Mouse (Mus musculus): ENCODE measurements around the gene Pan3.
"Not testable (repeated sequence)": the region's sequence is repeated elsewhere in the genome, so short reads cannot be mapped to it uniquely, and the experiment has no call there.

Gene Pan3

DNA sequence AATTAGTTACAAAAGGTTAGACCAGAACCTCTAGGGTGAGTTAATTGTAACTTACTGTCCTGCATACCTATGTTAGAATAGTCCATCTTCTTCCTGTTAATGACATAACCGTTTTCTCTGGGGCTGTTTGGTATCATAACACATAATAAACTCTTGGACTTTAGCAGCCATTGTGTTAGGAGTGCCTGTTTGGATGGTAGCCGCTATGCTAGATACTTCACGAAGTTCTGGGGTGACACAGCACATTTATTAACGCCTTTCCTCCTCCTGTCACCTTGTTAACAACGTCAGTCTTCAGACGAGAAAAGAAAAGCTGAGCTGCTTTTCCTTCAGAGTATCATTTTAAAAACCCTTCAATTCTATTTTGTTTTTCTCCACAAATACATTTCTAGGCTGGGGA, 59.3 kb downstream of the Pan3 start:
- no peak for DNase-seq

DNA sequence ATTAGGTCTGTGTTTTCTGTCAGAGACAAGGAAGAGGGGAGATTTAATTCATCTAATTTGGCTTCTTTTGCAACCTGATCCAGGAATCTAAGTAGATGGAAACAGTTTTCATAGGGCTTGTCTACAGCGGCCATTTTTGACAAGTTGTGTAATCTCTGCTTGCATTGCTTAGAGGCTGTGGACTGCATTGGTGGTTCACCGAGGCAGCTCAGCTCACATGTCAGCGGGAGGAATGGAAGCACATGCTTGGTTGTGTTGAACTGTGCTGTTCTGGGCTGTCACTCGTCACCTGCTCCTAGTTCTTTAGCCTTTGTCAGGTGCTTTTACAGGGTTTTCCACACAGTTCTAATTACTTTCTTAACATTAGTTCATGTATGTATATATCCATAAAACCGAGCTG, 60.9 kb downstream of the Pan3 start:
- no peak for DNase-seq

DNA sequence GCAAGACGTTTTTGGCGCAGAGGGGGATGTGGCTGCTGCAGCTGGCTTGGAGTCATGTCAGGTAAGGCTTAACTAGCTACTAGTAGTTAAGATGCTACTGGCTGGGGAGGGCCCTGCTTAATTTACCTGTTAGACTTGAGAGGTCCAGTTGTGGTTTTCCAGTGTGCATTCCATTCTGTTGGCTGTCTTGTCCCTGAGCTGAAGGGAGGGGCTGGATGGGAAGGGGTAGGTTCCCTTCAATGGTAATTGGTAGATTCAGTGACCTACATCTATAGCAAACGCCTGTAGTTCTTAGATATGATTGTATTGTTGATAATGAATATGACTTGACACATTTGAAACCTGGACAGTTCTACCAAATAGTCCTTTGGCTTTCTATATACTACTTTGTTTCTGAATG, 62.5 kb downstream of the Pan3 start:
- DNase-seq: no peak

DNA sequence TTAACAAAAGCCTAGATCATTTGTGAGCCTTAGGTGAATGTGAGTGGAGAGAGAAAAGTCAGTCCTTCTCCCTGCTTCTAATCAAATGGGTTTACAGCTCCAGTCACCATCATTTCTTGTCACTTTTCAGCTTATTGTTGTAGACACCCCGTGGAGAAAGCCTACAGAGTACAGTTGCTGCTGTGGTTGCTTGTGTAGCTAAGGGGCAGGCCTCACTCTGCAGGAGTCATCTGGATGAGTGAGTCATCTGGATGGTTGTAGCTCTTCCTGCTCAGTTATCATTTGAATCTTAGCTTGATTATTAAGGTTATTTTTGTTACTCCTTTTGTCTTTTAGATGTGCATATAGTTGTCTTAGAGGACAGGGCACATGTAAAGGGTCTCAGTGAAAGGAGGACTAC, 63.2 kb downstream of the Pan3 start:
- no peak for DNase-seq

DNA sequence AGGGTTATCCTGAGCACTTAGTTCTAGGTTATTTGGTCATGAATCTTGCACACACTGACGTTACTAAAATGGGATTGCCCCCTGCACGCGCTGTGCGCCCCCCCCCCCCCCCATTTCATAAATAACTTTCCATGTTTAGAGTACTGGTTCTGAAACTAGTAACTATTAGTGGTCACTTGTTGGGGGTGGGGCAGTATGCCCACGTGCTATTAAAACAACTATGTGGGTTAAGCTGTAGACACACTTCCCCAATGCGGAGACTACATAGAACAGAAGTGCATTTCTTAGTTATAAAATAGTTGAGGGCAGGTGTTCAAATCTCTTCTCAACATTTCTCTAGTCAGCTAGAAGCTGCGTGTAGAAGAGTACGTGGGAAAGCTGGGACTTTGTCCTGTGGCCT, 63.7 kb downstream of the Pan3 start:
- no peak for DNase-seq

DNA sequence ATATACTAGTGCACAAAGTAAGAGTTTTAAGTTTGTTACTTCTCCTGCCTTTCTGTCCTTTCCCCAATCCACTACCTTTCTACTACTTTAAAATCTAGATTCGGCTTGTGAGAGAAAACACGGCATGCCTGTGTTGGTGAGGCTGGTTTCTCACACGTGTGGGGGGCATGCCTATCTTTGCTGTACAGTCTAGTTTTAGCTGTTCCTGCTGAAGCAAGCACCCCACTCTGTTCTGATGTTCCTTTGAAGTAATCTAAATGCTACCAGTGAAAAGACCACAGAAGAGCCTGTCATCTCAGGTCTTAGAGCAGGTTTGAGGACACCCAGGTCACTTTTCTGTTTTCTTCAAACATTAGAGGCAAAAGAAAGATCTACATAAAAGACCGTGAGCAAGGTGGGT, 64.4 kb downstream of the Pan3 start:
- DNase-seq: no peak

DNA sequence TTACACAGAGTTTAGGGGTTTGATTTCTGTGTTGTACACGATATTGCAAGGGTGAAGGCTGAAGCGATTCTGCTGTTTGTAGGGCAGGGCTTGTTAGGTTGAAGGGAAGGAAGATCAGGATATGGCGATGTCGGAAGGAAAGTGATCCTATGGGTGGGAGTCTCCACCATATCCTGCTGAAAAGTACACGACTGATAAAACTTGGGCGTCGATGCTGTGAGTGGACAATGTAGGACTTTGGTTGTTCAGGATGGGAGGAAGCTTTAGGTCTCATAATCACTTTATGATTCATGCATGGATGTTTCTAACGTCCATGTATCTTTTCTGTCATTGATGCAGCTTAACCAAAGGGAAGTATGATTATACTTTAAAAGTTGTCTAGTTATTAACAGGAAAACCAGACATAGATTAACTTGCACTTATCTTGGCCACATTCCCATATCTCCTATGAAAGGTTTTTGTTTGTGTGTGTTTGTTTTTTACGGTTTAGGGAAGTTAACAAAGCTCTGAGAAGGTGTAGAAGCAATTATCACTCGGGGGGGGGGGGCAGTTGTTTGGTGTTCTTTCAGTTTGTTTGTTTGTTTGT, 64.9 kb downstream of the Pan3 start:
- DNase-seq: no peak

DNA sequence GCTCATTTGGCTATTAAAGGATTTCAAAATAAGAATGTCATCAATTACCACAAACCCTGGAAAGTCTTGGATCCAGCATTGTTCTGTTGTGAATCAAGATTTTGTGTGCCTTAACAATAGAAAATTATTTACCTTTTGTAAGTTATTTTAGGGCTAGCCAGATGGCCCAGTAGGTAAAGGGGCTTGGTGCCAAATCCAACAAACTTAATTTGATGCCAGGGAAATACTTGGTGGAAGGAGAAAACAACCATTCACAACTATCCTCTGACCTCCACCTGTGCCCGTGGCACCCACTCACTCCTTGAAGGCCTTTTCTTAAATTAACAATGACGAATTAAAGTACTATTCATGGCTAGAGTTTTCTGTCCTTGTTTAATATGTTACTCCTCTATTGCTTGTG, 66.0 kb downstream of the Pan3 start:
- no peak for DNase-seq

DNA sequence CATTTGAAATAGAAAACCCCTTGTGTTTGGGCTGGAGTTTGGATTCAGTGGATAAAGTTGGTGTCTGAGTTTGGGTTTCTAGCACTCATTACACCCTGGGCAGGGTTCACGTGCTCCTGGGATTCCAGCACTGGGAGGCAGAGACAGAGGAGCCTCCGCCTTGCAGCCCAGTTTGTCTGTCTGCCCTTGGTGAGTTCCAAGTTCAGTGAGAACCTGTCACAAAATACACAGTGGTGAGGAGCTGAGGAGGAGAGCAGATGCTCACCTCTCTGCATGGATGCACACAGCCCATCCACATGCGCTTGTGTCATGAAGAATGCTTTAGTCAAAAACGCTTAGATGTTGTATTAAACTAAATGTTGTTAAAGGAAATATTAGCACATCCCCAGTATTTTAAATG, 67.0 kb downstream of the Pan3 start:
- DNase-seq: no peak

DNA sequence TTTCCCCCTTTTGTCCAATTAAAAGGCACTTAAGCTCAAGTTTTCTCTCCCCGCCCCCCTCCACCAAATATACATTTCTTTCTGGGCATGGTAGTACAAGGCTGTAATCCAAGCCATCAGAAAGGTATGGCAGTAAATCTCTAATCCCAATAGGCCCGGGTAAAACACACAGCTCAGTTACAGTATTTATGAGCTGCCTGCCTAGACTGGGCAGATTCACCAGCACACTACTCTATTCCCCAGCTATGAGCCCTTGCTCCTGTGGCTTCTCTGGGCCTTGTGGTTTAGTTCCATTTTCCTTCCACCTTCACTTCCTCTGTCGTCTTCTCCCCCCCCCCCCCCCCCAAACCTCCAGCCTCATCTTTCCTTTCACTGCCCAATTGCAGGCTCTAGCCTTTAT, 67.8 kb downstream of the Pan3 start:
- DNase-seq: no peak

DNA sequence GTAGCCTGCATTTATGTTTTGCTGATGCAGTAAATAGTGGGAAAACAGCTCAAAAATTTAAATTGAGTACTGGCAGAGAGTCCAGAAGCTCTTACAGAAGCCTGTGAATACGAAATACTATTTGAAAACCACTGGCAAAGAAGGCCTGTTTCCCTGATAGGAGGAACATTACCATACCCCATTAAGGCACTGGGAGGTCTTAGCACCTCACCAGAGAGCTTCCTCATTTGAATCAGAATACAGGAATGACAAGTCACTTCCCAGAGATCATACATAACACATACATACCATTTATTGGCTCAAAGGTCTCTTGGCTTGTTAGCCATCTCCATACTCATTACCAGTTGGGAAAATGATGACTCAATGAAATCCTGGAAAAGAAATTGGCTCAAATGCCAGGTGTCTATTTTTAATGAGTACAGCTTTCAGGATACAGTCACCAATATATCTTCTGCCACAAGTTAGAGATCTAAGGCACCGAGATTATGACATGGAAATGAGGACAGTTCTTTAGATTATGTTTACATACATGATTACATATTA, 71.6 kb downstream of the Pan3 start:
- no peak for DNase-seq

DNA sequence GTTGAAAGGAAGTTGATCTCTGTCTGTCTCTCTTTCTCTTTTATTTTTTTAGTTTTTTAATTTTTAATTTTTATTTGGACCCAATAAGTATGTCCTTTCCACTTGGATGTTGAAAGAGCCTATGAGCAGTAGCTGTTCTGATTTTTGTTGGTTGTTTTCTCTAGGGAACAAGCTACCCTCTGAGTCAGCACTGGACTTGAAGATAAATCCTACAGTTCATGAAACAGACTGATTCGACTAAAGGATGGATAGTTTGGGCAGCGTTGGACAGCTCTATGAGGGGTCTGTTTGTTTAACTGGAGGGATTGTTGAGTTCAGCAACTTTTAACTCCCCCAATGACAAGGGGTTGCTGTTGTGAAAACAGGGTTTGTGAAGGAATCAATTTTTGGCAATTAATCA, 73.0 kb downstream of the Pan3 start:
- no peak for DNase-seq

DNA sequence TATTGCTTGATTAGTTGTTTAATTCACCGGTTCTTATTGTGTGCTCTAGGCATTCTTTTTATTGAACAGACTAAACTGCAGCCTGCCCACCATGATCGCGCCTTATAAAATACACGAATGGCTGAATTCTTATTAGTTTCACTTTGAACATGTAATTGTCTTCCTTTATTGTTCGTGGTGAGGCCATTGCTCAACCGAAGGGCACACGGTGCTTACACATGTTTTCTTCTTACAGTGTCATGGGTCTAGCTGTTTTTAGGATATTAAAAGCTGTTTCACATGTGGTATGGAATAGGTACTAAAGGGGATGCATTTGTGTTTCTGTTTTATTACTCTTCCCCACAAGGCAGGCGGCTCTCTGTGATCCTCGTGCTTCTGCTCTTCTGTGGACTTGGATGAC, 81.4 kb downstream of the Pan3 start:
- no peak for DNase-seq

DNA sequence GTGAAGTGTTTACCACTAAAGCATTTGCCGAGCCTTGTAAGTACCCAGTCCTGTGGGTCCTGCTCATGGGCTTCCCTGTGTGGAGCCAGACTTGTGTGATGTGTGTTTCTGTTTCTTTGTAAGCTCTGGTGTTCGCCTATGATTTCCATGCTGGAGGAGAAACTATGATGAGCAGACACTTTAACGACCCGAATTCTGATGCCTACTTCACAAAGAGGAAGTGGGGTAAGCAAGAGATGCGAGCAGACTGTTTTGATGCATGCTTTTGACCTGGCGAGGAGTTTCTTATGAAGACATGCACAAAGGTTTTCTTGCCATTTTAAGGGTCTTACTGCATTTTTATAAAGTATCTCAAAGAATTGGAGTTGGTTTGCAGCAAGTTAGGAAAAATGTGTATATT, 97.0 kb downstream of the Pan3 start:
- no peak for DNase-seq

DNA sequence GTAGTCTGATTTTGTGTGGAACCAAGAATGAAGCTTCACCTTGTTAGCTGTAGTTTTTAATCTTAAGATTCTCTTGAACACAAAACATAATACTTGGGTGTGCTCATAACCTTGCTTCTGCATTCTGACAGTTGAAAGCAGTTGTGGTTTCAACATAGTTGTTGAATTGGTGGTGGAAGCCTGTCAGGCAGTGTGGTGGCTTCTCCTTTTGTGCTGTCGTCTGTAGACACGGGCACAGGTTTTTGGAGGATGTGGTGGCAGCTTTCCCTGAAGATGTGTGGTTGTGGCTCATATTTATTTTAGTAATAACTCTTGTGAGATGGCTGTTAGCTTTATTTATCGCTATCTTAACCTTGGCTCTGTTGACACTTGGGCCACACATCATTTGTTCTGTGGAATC, 97.8 kb downstream of the Pan3 start:
- DNase-seq: peak; percentile 17 to 24

DNA sequence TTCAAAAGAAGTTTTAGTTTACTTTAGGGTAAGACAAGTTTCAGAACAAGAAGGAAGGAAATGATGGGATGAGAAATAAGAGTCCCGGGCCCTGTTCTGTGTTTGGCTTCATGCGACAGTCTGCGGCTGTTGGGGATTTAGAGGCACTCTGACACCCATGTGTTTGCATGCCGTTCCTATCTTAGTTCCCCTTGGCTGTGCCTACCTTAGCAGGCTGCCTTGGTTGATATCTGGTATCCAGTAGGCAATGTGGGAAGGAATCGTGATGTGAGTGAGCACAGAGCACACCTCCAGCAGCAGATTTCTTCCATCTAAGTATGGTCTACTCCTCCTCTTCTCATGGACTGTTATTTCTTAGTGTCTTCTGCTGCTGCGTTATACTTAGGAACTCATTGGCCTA, 102.1 kb downstream of the Pan3 start:
- DNase-seq: no peak

DNA sequence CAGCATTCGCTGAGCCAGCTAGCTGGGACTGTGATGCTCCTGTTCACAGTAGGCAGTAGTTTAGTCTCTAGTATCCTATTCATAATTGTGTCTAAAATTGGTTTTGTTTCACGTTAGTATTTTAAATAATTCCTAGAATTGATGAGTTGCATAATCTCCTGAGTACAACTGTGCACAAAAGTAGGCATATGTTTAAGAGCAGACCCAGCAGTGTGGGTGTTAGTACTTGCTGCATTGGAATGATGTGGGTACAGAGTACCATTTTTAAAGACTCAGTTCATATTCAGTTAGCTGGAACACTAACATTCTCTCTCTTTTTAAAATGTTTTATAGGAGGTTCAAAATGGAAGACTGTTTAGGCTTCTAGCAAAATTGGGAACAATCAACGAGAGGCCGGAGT, 109.4 kb downstream of the Pan3 start:
- no peak for DNase-seq

DNA sequence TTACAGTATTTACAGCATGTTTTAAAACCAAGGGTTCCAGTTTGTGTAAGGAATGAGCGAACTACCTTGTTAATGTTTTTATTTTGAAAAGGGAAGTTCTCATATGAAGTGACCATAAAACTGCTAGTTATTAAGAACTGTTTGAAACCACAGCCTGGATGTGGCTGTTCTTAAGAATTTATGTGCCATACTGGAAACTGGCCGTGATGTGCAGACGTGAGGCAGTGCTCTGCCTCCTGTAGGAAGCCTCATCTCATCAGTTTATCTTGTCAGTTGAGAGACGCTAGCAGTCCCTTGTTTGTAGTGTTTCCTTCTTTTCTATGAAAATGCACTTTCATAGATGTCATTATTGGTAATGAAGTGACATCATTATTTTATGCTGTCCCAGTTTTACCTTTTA, 109.9 kb downstream of the Pan3 start:
- DNase-seq: no peak

DNA sequence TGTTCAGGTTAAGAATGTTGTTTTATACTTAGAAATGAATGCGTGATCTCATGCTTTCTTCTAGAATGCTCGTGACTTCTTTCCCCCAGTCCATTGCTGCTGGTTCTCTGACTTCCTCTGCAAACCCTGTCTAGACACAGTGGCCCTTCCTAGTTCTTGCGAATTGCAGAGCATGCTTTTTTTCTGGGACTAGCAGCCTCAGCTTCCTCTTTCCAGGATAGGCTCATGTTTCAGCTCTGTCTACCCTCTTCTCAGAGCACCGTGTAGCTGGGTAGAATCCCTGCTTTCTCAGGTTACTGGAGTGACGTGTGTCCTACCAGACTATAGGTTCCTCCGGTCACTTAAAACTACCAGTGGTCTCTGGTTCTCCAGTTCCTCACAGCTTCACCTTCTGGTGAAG, 112.3 kb downstream of the Pan3 start:
- DNase-seq: no peak

DNA sequence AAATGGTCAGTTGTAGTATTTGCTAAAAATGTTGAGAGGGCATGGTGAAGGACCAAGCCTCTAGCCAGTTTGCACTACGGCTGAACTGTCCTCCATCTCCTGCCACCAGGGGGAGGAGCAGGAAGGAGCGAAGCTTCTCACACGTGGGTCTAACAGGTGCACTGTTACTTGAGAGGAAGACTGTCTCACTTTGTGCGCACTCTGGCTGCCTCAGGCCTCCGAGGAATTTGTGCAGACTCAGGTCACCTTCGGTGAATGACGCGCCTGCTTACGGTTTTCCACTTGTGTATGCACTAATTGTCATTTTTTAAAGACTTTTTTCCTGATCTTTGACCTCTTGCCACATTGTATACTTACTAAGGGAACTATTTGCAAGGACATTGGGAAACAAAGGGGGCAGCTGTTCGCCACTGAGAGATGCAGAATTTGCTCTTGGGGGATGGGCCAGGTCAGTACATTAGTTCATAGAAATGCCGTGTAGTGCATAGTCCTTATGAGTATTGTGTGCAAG, 115.8 kb downstream of the Pan3 start:
- peak; percentile 50 to 55 for DNase-seq

DNA sequence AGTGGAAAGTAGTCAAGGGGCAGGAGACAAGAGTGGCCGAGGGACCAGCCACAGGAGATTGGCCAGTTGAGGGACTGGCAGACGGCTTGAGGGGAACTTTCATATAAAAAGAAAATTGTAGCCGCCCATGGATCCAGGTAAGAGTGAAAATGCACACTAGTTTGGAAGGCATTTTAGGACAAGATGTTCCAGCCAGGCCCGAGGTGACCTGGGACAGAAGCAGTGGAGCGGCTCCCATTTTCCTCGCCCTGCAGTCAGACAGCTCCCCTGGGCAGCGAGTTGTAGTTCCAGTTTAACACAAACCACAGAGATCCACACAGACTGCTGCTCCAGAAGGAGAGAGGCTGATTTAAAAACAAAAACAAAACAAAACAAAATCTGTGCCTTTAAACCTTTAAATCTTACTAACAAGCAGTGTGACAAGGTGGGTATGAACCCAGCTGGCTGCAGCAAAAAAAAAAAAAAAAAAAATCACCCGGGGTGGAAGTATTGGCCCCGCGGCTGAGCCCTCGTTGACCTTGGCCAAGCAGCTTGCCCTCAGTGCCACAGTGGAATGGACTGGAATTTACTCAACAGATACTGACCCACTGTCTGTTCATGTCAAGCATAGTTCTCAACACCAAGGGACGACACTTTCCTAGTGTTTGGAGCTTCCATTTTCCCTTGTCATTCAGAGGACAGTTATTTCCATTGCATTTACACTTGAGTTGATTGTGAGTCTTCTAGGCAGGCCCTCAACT, 119.2 kb downstream of the Pan3 start:
- no peak for DNase-seq

DNA sequence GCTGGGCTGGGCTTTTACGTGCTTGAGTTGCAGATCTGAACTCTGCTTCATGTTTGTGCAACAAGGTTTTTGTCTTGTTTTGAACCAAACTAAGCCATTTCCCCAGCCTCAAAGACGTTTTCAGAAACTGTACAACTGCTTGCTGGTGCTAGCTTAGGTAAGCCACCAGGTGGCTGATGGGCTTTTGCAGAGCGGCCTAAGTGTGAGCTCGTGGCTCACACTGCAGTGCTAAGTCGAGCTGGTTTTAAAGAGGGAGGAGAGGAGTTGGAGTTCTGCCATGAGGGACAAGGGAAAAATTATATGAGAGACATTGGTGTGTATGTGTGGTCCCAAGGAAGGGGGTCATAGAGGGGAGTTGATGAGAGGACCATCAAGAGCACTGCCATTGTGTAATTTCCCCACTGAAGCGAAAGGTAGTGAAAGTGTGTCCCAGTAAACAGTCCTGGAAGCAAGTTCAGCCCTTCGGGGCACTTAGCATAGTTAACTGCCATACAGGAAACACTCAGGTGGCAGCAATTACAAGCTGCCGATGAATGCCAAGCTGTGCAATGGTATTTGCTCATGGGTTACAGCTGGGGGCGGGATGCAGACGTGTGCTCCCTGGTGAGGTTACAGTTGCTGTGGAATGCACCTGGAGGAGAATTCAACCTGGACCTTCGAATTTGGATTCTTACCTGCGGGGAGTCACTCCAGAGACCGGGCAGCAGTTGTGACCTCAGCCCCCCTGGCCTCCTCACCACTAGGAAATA, 122.1 kb downstream of the Pan3 start:
- no peak for DNase-seq

DNA sequence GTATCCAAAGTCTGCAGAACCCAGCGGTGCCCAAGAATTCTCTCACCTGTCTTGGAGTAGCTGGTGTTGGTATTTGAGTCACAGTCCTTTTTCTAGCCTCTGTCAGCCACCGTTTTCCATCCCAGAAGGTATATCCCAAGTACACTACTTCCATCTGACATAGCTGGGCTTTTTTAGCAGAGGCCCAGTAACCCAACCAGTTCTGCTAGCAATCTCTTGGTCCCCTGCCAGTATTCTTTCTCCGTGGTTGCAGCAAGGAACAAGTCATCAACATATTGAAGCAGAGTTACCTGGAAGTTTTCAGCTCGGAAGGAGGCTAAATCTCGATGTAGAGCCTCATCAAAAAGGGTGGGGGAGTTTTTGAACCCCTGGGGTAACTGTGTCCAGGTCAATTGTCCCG, 127.7 kb downstream of the Pan3 start:
- DNase-seq: not testable (repeated sequence)

Measured in thymus, postnatal 36 days (tissue).